Mouse (Mus musculus) thymus, postnatal 14 days (tissue): Measurements from ENCODE around the gene Alcam.
A peak's percentile ranks its signal among the peaks of the same experiment; 100 is the strongest.

Experiments used
- DNase-seq: peaks from one replicate; pipeline ENCODE4 v3.0.0; 2021

Alcam gene

GRCm38 (mm10) chr16:52243421-52243973 lies 210.4 kb downstream of the Alcam start:
- no peak for DNase-seq

DNA sequence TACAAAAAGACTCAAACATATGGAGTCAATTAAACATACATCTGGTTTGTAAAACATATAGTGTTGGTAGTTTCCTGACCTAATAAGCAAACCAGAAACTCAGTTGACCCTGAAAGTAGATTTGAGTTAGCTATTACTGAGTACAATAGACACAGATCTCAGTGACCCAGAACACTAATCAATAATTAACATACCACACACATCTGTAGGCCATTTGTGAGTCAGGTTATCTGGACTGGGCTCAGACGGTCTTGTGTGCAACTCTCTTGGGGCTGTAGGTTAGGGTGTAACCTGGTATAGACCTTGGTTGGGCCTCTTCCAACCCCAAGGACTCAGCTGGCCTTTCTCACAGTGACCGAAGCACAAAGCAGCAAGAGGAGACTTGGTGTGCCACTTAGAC lies 211.7 kb downstream of the Alcam start:
- no peak for DNase-seq

GRCm38 (mm10) chr16:52229930-52230329 lies 223.9 kb downstream of the Alcam start:
- no peak for DNase-seq

GRCm38 (mm10) chr16:52229446-52229845 lies 224.4 kb downstream of the Alcam start:
- no peak for DNase-seq

DNA sequence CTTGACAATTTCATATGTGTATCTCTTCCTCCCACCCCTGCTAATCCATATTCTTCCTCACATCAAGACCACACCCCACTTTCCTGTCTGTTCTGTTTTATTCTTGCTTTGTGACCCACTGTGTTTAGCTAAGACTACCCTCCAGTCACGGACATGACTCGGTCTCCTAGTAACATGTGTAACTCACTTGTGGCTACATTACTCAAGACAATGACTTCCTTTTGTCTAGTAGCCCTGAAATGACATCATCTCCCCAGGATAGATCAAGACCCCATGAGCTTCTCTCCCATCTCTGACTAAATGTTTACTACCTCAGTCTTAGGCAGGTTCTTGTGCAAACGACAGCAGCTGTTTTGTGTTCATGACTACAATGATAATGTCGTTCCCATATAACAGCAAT lies 231.0 kb downstream of the Alcam start:
- DNase-seq: no peak

DNA sequence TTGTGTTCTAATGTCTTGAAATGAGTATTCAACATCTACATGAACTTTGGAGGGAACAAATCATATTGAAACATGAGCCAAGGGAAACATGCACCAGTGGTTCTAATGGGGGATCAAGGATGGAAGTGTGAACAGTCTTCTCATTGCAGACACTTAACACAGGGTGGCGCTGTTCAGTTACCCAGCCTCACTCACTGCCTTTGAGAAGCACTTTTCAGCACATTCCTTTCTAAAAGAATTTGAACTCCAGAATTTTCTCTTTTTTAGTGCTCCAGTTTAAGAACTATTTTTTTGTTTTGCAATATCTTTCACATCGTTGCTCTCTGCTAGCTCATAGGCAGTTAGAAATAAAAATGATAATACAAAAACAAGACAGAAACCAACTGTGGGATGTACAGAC lies 234.8 kb downstream of the Alcam start:
- peak; percentile 20 for DNase-seq

- no peak for DNase-seq
Observed at GRCm38 (mm10) chr16:52210844-52211606, 242.8 kb downstream of the Alcam start.

DNA sequence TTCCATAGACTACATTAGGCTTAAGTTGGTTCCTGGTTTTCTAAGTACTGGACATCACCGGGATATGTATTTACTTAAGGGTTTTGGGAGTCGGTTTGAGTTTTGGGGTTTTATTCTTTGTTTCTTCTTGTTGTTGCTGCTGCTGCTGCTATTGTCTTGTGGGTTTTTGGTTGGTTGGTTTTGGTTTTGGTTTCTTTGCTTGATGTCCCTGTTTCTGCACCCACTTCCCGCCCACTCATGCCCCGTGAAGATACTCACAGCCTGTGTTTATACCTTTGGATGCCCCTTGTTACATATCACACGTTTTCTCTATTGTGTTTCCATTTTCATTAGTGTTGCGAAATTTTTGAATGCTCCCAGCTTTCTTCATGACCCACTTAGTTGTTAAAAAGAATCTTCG lies 253.8 kb downstream of the Alcam start:
- DNase-seq: peak; percentile 26
